In the genomic region with DNA sequence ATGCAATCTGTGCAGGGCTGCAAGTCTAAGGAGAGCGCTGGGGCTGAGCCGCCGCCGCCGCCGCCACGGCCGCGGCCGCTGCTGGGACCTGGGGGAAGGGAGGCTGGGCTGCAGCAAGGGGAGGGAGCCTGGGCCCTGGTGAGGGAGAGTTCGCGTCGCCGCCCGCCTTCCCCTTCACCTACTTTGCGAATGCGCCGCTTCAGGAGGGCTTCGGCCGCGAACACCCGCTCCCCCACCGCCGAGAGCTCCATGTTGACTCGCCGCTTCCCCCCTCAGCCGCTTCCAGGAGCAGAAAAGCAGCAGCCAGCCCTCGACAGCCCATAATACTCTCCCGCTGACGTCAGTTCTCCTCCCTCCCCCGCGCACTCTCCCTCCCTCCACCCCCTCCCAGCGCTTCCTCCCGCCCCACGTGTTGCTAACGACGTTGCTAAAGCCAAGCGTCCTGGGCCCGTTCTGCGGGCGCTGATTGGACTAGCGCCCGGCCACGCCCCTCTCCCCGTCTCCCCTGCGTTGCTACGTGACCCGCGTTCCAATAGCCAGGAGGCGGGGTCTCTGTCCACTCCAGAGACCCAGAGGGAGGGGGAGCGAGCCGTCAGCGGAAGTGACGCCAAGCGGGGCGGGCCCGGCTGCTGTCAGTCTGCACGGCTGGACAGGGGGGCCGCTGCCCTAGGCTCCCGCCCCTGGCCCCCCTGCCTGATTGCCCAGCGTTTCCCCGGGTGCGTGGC, we compare ENCODE assay signal across 8 mouse cellular contexts. TPM values are rescaled to one million over a fixed set of nuclear protein-coding genes. Genes with fewer than 3 reads are reported as not detected.
DNase-seq lines count a peak whose midpoint lies in the region; ATAC-seq and TF ChIP-seq lines count a peak whose summit lies in the region.

A gene (minus strand): TSS at position 370 of the 725 bp plus-strand sequence.

- H3K27ac ChIP-seq in forebrain, embryonic 16.5 days (ENCODE audit: low read length) = peak within 1 kb of the TSS; percentile 91
- peak within 1 kb of the TSS; percentile 81 for H3K27ac ChIP-seq in lung, embryonic 15.5 days

- peak within 1 kb of the TSS; percentile 95 for H3K4me2 ChIP-seq in forebrain, embryonic 16.5 days (ENCODE audit: low read length)
- peak within 1 kb of the TSS; percentile 99 for H3K4me2 ChIP-seq in lung, embryonic 15.5 days

- H3K9ac ChIP-seq in forebrain, embryonic 16.5 days (replicated peaks; ENCODE audit: low read depth, low read length) = peak within 1 kb of the TSS; percentile 96
- peak within 1 kb of the TSS; percentile 84 for H3K9ac ChIP-seq in lung, embryonic 15.5 days

- WGBS in forebrain, embryonic 16.5 days = under 1% methylated on average over 59 of the region's 63 CpGs
- WGBS in lung, embryonic 15.5 days = under 1% methylated on average over 62 of the region's 63 CpGs

- peaks cover 2% of the 10 kb centered on the region; the same call in 1 of the 2 replicates for H3K27me3 ChIP-seq in G1E (ENCODE audit: insufficient read depth, low read length)
- peaks cover 49% of the 10 kb centered on the region for H3K27me3 ChIP-seq in forebrain, embryonic 16.5 days (replicated peaks; ENCODE audit: control insufficient read depth, insufficient read depth, low read length)
- H3K27me3 ChIP-seq in lung, embryonic 15.5 days = peaks cover 82% of the 10 kb centered on the region

- peaks cover 93% of the 10 kb centered on the region for H3K9me3 ChIP-seq in G1E (replicated peaks)
- no peaks in the 10 kb centered on the region for H3K9me3 ChIP-seq in forebrain, embryonic 16.5 days (ENCODE audit: control insufficient read depth, low read length)
- H3K9me3 ChIP-seq in lung, embryonic 15.5 days = no peaks in the 10 kb centered on the region

- no peaks in the 10 kb centered on the region for H3K36me3 ChIP-seq in G1E (replicated peaks)
- H3K36me3 ChIP-seq in forebrain, embryonic 16.5 days (ENCODE audit: control insufficient read depth, insufficient read depth) = no peaks in the 10 kb centered on the region
- H3K36me3 ChIP-seq in lung, embryonic 15.5 days = peaks cover 9% of the 10 kb centered on the region

- no peak for DNase-seq in G1E (ENCODE audit: low spot score)
- peak; percentile 99 to 100 for DNase-seq in cerebellum, adult 18-20 months
- DNase-seq in heart, postnatal 4 days = peak; percentile 99
- peak; percentile 99 for DNase-seq in layer of hippocampus, adult 8-10 months (ENCODE audit: low spot score in 2 of 2)
- peak; percentile 99 for DNase-seq in ovary, adult 18-20 months (ENCODE audit: low spot score)
- DNase-seq in thymus, postnatal 0 days (ENCODE audit: low spot score) = peak; percentile 100

- no peaks in the 10 kb centered on the region for H3K4me1 ChIP-seq in G1E (ENCODE audit: insufficient read depth, low read depth, low read length)
- H3K4me1 ChIP-seq in forebrain, embryonic 16.5 days (replicated peaks; ENCODE audit: control insufficient read depth, insufficient read depth, low read length) = peaks cover 61% of the 10 kb centered on the region
- H3K4me1 ChIP-seq in lung, embryonic 15.5 days = peaks cover 62% of the 10 kb centered on the region

- H3K4me3 ChIP-seq in G1E (ENCODE audit: low read depth, low read length) = peak within 1 kb of the TSS; percentile 27; the same call in 1 of the 2 replicates
- peak within 1 kb of the TSS; percentile 77 for H3K4me3 ChIP-seq in forebrain, embryonic 16.5 days (replicated peaks; ENCODE audit: low read length)
- peak within 1 kb of the TSS; percentile 81 for H3K4me3 ChIP-seq in lung, embryonic 15.5 days

- TF ChIP-seq CTCF in G1E (IDR thresholded peaks at IDR 0.05; ENCODE audit: low read depth, low read length) = no peak

- ATAC-seq in G1E (ENCODE audit: extremely low read depth, insufficient number of reproducible peaks, low FRiP score, poor library complexity, severe bottlenecking) = no peak
- peak; percentile 88 for ATAC-seq in forebrain, embryonic 16.5 days
- peak; percentile 92 for ATAC-seq in lung, embryonic 15.5 days (ENCODE audit: borderline replicate concordance, extremely low read depth, low FRiP score, low TSS enrichment)

RNA-seq across cellular contexts. Expression of the gene that starts here (rescaled TPM):
- total RNA-seq in G1E (2014; fragmentation: Nextera tagmentation) (not detected in 2 replicates), G1E (2017) (not detected in 2 replicates)
- not detected in 2 replicates for polyA plus RNA-seq in G1E (2012)
- polyA plus RNA-seq in forebrain, embryonic 16.5 days (2015; fragmentation: Nextera tagmentation; extraction: Ambion mirVana) = 12.3 and 13.4 TPM in 2 replicates
- total RNA-seq in heart, postnatal 4 days (2021) = 1 to 10 TPM; 5.6 to 5.7 TPM
- 10 to 100 TPM in 2 of 4 experiments, 1 to 10 TPM in 2; 6.9 to 11.9 (median 9.6) TPM for total RNA-seq in layer of hippocampus, adult 8-10 months (2022)
- 9.4 and 11.3 TPM in 2 replicates for polyA plus RNA-seq in lung, embryonic 15.5 days (2015; fragmentation: Nextera tagmentation; extraction: Ambion mirVana)
- 10.7 and 12.3 TPM in 2 replicates for polyA plus RNA-seq in thymus, postnatal 0 days (2015; fragmentation: Nextera tagmentation; extraction: Ambion mirVana)

Comparison
In these comparisons a context has a peak if more than half of its experiments do, and no peak if none do; other contexts are left out.
1. RNA of the gene that starts here (total RNA-seq): 6.9 to 11.9 TPM in layer of hippocampus, adult 8-10 months and 5.6 to 5.7 TPM in heart, postnatal 4 days; not detected in G1E; every median in the first group is over 4 times any median in the second.
2. RNA of the gene that starts here (polyA plus RNA-seq): 12.3 to 13.4 TPM in forebrain, embryonic 16.5 days, 10.7 to 12.3 TPM in thymus, postnatal 0 days and 9.4 to 11.3 TPM in lung, embryonic 15.5 days; not detected in G1E; every median in the first group is over 10 times any median in the second.
3. H3K4me3 ChIP-seq: peak in every context shown above with its lines; median percentile 81 in lung, embryonic 15.5 days; 77 in forebrain, embryonic 16.5 days; 27 in G1E.